Mouse (Mus musculus) limb, embryonic 14.5 days (tissue): Measurements from ENCODE around the gene Gm17490. TPM values are rescaled to one million over a fixed set of nuclear protein-coding genes. Genes with fewer than 3 reads are reported as not detected.

Experiments used
- ATAC-seq: fragments of 200-750 bp; cut with Nextera tagmentation; 2 replicates; pipeline ENCODE4 v1.8.0; 2017; ENCODE audit warnings: low read depth, moderate number of reproducible peaks, moderate TSS enrichment; ENCODE audit not compliant: low FRiP score
- DNase-seq: peaks from one replicate; pipeline ENCODE4 v3.0.0-alpha.2; 2015; ENCODE audit warnings: low spot score
- H3K27ac ChIP-seq: fragments of 300-500 bp; sonication (generic); replicated peaks from 2 replicates; pipeline ENCODE4 v1.5.1; 2014; ENCODE audit warnings: low read depth, mild to moderate bottlenecking, low read length, moderate library complexity, mixed read lengths
- H3K27me3 ChIP-seq: fragments of 300-500 bp; sonication (generic); 2 replicates; pipeline ENCODE4 v1.6.1; 2014; ENCODE audit warnings: low read length, mixed read lengths; ENCODE audit not compliant: control insufficient read depth, insufficient read depth
- H3K36me3 ChIP-seq: fragments of 300-500 bp; sonication (generic); 2 replicates; pipeline ENCODE4 v1.6.1; 2014; ENCODE audit warnings: mild to moderate bottlenecking, low read length, moderate library complexity, mixed read lengths; ENCODE audit not compliant: control insufficient read depth, insufficient read depth
- H3K4me1 ChIP-seq: fragments of 300-500 bp; sonication (generic); 2 replicates; pipeline ENCODE4 v1.6.1; 2014; ENCODE audit warnings: antibody characterized with exemption, low read length, mixed read lengths; ENCODE audit not compliant: control insufficient read depth, insufficient read depth
- H3K4me2 ChIP-seq: fragments of 300-500 bp; sonication (generic); replicated peaks from 2 replicates; pipeline ENCODE4 v1.6.1; 2014; ENCODE audit warnings: low read depth, mild to moderate bottlenecking, low read length, moderate library complexity; ENCODE audit not compliant: severe bottlenecking
- H3K4me3 ChIP-seq: fragments of 300-500 bp; sonication (generic); replicated peaks from 2 replicates; pipeline ENCODE4 v1.5.1; 2014; ENCODE audit warnings: low read length
- H3K9ac ChIP-seq: fragments of 300-500 bp; sonication (generic); 2 replicates; pipeline ENCODE4 v1.6.1; 2014; ENCODE audit warnings: mild to moderate bottlenecking, low read depth, low read length, moderate library complexity; ENCODE audit not compliant: severe bottlenecking
- H3K9me3 ChIP-seq: fragments of 300-500 bp; sonication (generic); 2 replicates; pipeline ENCODE4 v1.6.1; 2016; ENCODE audit warnings: low read length; ENCODE audit not compliant: control insufficient read depth
- POLR2A ChIP-seq: fragments of 200-500 bp; IDR thresholded peaks from 2 replicates; pipeline ENCODE4 v1.8.0; 2012; ENCODE audit warnings: inconsistent platforms, mild to moderate bottlenecking, moderate library complexity, borderline replicate concordance; ENCODE audit not compliant: insufficient read depth, insufficient read length; ENCODE audit errors: extremely low read depth
- WGBS: fragments of 180-500 bp; shearing (Covaris S2); extraction: QIAGEN DNeasy Blood & Tissue Kit; methylation state at CpG from one replicate; pipeline ENCODE4 v1.1.7; 2014; 5-methylcytosine and 5-hydroxymethylcytosine counted together
- polyA plus RNA-seq, 2 experiments: library from polyadenylated mRNA; depleted of rRNA in 1 of 2; stranded (reverse) in 1 of 2; unstranded in 1 of 2; fragments of >200 nt; fragmentation: Nextera tagmentation in 1 of 2; extraction: Ambion mirVana in 1 of 2; gene quantifications; 2 replicates each; pipeline versions ENCODE4 v1.2.1 to v1.2.3; 2012 to 2014

Gm17490 gene
- polyA plus RNA-seq, 2 experiments: not detected

DNA sequence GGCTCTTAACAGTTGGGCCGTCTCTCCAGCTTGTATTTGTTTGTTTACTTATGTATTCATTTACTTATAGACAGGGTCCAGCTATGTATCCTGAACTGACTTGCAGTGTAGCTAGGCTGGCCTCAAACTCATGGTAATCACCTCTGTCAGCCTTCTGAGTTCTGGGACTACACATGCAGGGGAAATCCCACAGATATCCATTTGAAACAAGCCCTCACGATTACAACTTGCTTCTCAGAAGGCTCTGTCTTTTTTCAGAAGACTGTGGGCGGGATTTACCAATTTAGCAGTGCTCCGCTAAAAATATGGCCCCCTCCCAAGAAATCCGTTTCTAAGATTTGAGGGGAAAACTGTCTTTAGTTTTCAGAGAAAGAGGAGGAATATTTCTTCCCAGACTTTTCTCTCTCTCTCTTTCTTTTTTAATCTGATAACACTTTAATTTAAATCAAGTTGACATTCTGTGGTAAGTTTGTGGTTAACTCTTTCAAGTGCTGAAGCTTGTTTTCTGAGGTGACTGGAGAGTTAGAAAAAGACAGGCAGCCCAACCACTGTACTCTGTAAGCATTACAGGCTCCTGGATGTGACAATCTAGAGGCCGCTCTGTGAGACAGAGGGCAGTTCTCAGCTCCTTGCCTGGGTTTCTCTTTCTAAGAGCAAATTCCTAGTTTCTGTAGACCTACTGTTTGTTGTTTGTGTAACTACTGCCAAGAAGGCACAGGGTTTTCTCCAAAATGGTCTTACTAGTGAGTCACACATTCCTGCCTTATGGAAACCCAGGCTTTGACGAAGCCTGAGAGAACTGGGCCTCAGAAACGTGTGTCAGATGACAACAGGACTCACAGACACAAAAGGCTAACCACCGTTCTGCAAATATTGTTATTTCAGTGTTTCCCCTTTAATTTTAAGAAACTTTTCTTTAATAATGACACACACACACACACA lies 29.2 kb upstream of the Gm17490 start:
- Histone ChIP-seq H3K4me2 (no peak overlapping the region), H3K4me3 (no peak overlapping the region), H3K4me1 (no peaks in the 10 kb centered on the region), H3K27me3 (no peaks in the 10 kb centered on the region), H3K9ac (no peak overlapping the region), H3K9me3 (no peaks in the 10 kb centered on the region), H3K27ac (no peak overlapping the region), H3K36me3 (no peaks in the 10 kb centered on the region)
- 67% methylated on average over 9 of the region's 9 CpGs for WGBS
- ATAC-seq: no peak
- no peak for DNase-seq
- no peak for TF ChIP-seq POLR2A

DNA sequence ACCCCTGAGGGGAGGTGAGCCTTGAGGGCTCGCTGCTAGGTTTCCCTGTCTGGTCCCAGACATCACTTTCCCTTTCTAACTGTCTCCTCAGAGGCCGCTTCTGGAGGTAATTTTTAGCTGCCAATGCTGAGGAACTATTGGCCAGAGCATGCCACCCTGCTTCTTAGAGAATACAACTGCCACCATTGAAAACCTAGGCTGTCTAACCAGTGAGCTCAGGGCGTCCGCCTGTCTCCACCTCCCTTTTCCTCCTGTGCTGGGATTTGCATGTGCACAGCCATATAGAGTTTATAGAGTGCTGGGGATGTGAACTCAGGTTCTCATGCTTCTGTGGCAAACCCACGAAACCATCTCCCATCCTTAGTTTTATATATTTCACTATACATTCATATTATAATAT lies 27.7 kb upstream of the Gm17490 start:
- Histone ChIP-seq H3K9me3 (no peaks in the 10 kb centered on the region), H3K27me3 (no peaks in the 10 kb centered on the region), H3K9ac (no peak overlapping the region), H3K27ac (no peak overlapping the region), H3K4me1 (no peaks in the 10 kb centered on the region), H3K36me3 (no peaks in the 10 kb centered on the region), H3K4me2 (no peak overlapping the region), H3K4me3 (no peak overlapping the region)
- no peak for ATAC-seq
- no peak for DNase-seq
- 70% methylated on average over 5 of the region's 5 CpGs for WGBS
- no peak for TF ChIP-seq POLR2A

DNA sequence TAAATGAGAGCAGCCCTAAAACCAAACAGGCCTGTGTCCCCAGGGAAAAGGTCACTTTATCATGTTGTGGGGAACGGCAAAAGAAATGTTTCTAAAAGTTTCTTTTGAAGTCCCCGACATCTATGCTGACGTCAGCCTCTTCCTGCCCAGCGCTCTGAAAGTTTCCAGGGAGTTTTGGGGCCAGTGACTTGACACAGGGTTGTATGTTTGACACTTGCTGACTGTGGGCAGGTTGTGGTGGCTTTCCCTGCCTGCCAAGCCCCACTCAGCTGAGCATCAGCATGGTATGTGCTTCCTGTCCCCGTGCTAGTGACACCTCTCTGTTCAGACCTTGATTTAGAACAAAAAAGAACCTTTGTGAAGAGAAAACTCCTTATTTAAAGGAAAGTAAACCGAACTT lies 27.3 kb upstream of the Gm17490 start:
- ATAC-seq: no peak
- H3K36me3 ChIP-seq: no peaks in the 10 kb centered on the region
- WGBS: 51% methylated on average over 6 of the region's 6 CpGs

DNA sequence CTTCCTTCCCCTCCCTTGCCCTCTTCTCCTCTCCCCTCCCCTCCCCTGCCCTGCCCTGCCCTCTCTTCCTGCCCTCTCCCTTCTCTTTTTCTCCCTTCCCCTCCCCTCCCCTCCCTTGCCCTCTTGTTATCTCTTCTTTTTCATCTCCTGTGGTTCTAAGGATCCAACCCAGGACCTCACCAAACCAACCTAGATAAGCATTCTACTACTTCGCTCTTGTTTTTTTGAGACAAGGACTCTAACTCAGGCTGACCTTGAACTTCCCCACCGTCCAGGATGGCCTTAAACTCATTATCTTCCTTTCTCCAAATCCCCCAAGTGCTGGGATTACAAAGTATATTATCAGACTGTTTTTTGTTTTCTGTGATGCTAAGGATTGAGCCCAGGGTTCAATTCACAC lies 26.7 kb upstream of the Gm17490 start:
- Histone ChIP-seq H3K4me1 (no peaks in the 10 kb centered on the region), H3K9ac (no peak overlapping the region), H3K4me3 (no peak overlapping the region), H3K4me2 (no peak overlapping the region), H3K9me3 (no peaks in the 10 kb centered on the region), H3K27ac (no peak overlapping the region), H3K27me3 (no peaks in the 10 kb centered on the region), H3K36me3 (no peaks in the 10 kb centered on the region)
- 76% methylated on average over 2 of the region's 2 CpGs for WGBS
- DNase-seq: no peak
- no peak for ATAC-seq
- no peak for TF ChIP-seq POLR2A

More for the DNA sequence above, 27.3 kb upstream of the Gm17490 start:
- Histone ChIP-seq H3K27ac (no peak overlapping the region), H3K9me3 (no peaks in the 10 kb centered on the region), H3K27me3 (no peaks in the 10 kb centered on the region), H3K9ac (no peak overlapping the region), H3K4me3 (no peak overlapping the region), H3K4me2 (no peak overlapping the region), H3K4me1 (no peaks in the 10 kb centered on the region)
- no peak for DNase-seq
- TF ChIP-seq POLR2A: no peak

DNA sequence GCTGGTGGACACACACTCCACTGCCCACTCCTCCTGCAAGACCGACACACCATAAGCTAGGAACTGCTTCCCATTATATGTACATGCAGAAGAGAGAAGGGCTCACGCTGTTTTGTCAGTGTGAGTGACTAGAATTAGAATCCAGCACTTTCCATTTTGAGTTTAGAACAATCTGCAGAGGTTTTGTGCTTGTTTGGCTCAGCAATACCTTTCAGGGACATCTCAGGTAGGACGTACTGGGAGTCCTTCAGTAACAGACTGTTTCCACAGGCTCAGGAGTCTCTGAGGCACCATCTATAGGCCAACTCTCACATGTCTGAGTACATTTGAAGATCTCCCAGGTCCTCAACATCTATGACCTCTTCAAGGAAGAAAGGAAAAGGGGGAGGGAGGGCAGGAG lies 26.1 kb upstream of the Gm17490 start:
- DNase-seq (no peak), ATAC-seq (no peak)
- H3K27ac ChIP-seq: no peak overlapping the region
- H3K36me3 ChIP-seq: no peaks in the 10 kb centered on the region
- no peaks in the 10 kb centered on the region for H3K27me3 ChIP-seq
- WGBS: 88% methylated on average over 3 of the region's 3 CpGs
- H3K9me3 ChIP-seq: no peaks in the 10 kb centered on the region
- H3K9ac ChIP-seq: no peak overlapping the region
- H3K4me1 ChIP-seq: no peaks in the 10 kb centered on the region
- no peak for TF ChIP-seq POLR2A
- H3K4me2 ChIP-seq: no peak overlapping the region
- no peak overlapping the region for H3K4me3 ChIP-seq
